Mouse (Mus musculus): ENCODE measurements around the gene Cpeb2.

- TF ChIP-seq USF1 (IDR thresholded peaks at IDR 0.05; ENCODE audit: low read depth) (no peak), POLR2A (IDR thresholded peaks at IDR 0.05; ENCODE audit: insufficient read length, low read depth) (no peak), MAX (IDR thresholded peaks at IDR 0.05; ENCODE audit: low read depth) (no peak), TCF12 (IDR thresholded peaks at IDR 0.05; ENCODE audit: insufficient read depth, poor library complexity, severe bottlenecking) (no peak), E2F4 (IDR thresholded peaks at IDR 0.05; ENCODE audit: insufficient read depth) (no peak), POLR2AphosphoS2 (IDR thresholded peaks at IDR 0.05; ENCODE audit: insufficient read length, low read depth) (no peak), TCF3 (IDR thresholded peaks at IDR 0.05; ENCODE audit: insufficient read length, low read depth) (no peak), CEBPB (IDR thresholded peaks at IDR 0.05; ENCODE audit: insufficient read depth, poor library complexity, severe bottlenecking) (no peak), REST (IDR thresholded peaks at IDR 0.05; ENCODE audit: insufficient read depth, insufficient read length) (no peak), MYOG (IDR thresholded peaks at IDR 0.05; ENCODE audit: control insufficient read depth in 1 of 3, insufficient read depth in 1 of 3, insufficient read length in 2 of 3, low read depth in 2 of 3) (no peak)
These were observed 856 bp upstream of the Cpeb2 start for GRCm38 (mm10) chr5:43232149-43232479.

Data from myocyte (in vitro differentiated cells).